Mouse (Mus musculus) kidney, embryonic 14.5 days (tissue): ENCODE measurements around the gene Cdh1. TPM values are rescaled to one million over a fixed set of nuclear protein-coding genes. Genes with fewer than 3 reads are reported as not detected.

Experiments
- ATAC-seq: fragments of 200-750 bp; cut with Nextera tagmentation; 2 replicates; pipeline ENCODE4 v1.8.0; 2017; ENCODE audit warnings: moderate number of reproducible peaks, mild to moderate bottlenecking, moderate TSS enrichment, moderate library complexity; ENCODE audit not compliant: low FRiP score, low TSS enrichment
- H3K27ac ChIP-seq: fragments of 300-500 bp; sonication (generic); 2 replicates; pipeline ENCODE4 v1.5.1; 2014; ENCODE audit warnings: low read depth, mild to moderate bottlenecking, low read length, moderate library complexity, mixed read lengths
- H3K27me3 ChIP-seq: fragments of 300-500 bp; sonication (generic); 2 replicates; pipeline ENCODE4 v1.6.1; 2014; ENCODE audit warnings: mild to moderate bottlenecking, low read length; ENCODE audit not compliant: control insufficient read depth, insufficient read depth
- H3K36me3 ChIP-seq: fragments of 300-500 bp; sonication (generic); 2 replicates; pipeline ENCODE4 v1.6.1; 2014; ENCODE audit warnings: low read length, mixed read lengths; ENCODE audit not compliant: control insufficient read depth, insufficient read depth
- H3K4me1 ChIP-seq: fragments of 300-500 bp; sonication (generic); 2 replicates; pipeline ENCODE4 v1.6.1; 2014; ENCODE audit warnings: low read length, mixed read lengths; ENCODE audit not compliant: control insufficient read depth, insufficient read depth
- H3K4me2 ChIP-seq: fragments of 300-500 bp; sonication (generic); replicated peaks from 2 replicates; pipeline ENCODE4 v1.6.1; 2014; ENCODE audit warnings: low read depth, mild to moderate bottlenecking, low read length
- H3K4me3 ChIP-seq: fragments of 300-500 bp; sonication (generic); 2 replicates; pipeline ENCODE4 v1.5.1; 2014; ENCODE audit warnings: mild to moderate bottlenecking, low read length
- H3K9ac ChIP-seq: fragments of 300-500 bp; sonication (generic); 2 replicates; pipeline ENCODE4 v1.6.1; 2014; ENCODE audit warnings: low read depth, mild to moderate bottlenecking, low read length, moderate library complexity
- H3K9me3 ChIP-seq: fragments of 300-500 bp; sonication (generic); 2 replicates; pipeline ENCODE4 v1.6.1; 2016; ENCODE audit warnings: low read length; ENCODE audit not compliant: control insufficient read depth
- WGBS: fragments of 180-500 bp; shearing (Covaris S2); extraction: QIAGEN DNeasy Blood & Tissue Kit; methylation state at CpG from one replicate; pipeline ENCODE4 v1.1.7; 2014; 5-methylcytosine and 5-hydroxymethylcytosine counted together
- polyA plus RNA-seq: library from polyadenylated mRNA; unstranded; fragments of >200 nt; fragmentation: Nextera tagmentation; extraction: Ambion mirVana; gene quantifications from 2 replicates; pipeline ENCODE4 v1.2.1, GENCODE M21; 2014

The Cdh1 gene
- polyA plus RNA-seq, 1 experiment from 2014 or later = 88.4 TPM

DNA sequence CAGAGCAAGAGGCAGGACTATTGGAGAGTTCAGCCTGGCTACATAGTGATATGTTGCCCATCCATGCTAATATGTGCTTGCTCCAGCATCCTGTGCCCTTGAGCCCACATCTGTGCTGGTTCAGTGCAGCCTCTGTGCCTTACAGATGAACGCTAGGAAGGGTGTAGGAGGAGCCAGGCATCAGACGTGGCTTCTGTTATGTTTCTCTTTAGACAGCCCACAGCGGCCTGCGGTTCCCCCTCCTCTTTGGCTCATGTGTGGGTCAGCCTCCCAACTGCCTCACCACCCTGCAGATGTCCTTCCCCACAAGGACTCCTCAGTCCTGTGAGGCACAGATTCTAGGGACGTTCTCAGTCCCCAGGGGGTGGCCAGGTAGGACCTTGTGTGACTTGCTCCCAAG lies 32.1 kb downstream of the Cdh1 start:
- H3K27me3 ChIP-seq = no peaks in the 10 kb centered on the region
- H3K4me1 ChIP-seq = peaks cover 10% of the 10 kb centered on the region; the same call in 1 of the 2 replicates
- H3K4me2 ChIP-seq = no peak overlapping the region
- no peaks in the 10 kb centered on the region for H3K9me3 ChIP-seq
- no peak overlapping the region for H3K27ac ChIP-seq
- no peaks in the 10 kb centered on the region for H3K36me3 ChIP-seq
- H3K9ac ChIP-seq = no peak overlapping the region
- no peak overlapping the region for H3K4me3 ChIP-seq
- 24% methylated on average over 5 of the region's 5 CpGs for WGBS
- ATAC-seq = no peak

DNA sequence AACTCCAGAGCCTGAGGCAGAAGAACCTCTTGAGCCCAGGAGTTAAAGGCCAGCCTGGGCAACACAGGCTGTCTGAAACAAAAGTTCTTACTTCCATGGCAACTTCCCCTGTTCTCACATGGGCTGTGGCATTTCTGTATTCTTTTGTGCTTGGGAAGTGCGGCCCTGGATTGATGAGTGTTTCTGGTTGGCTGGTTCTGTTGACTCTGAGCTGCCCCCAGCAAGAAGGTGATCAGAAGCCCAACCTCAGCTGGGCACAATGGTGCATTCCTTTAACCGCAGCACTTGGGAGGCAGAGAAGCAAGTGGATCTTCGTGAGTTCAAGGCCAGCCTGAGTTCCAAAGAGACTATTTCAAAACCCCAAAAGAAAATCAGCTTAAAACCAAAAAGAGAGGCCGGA lies 34.3 kb downstream of the Cdh1 start:
- no peak for ATAC-seq
- peaks cover 10% of the 10 kb centered on the region; the same call in 1 of the 2 replicates for H3K4me1 ChIP-seq
- 69% methylated on average over 4 of the region's 4 CpGs for WGBS
- no peak overlapping the region for H3K4me2 ChIP-seq
- H3K36me3 ChIP-seq = no peaks in the 10 kb centered on the region
- H3K27me3 ChIP-seq = no peaks in the 10 kb centered on the region
- peak overlapping the region; percentile 44; the same call in 1 of the 2 replicates for H3K27ac ChIP-seq
- no peak overlapping the region for H3K9ac ChIP-seq
- H3K9me3 ChIP-seq = no peaks in the 10 kb centered on the region
- H3K4me3 ChIP-seq = no peak overlapping the region

DNA sequence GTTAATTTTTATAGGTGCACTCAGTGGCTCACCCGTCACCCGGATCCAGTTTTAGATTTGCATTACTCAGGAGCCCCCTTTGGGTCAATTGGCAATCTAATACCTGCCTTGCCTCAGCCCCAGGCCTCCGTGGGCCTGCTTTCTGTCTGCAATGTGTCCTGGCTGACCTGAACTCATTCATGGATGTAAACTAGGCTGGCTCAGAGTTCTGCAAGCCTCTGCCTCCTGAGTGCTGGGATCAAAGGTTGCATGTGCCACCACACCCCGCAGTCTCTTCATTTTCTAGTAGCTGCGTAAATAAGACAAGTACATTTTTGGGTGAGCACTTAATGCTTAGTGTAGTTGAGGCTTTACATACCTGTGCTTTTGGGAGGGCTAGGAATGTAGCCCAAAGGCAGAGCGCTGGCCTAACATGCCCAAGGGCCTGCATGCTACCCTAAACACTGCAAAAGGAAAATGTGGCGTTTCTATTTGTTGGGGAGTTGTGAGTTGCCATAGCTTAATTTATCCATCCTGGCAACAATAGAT lies 35.7 kb downstream of the Cdh1 start:
- no peaks in the 10 kb centered on the region for H3K27me3 ChIP-seq
- no peak for ATAC-seq
- no peaks in the 10 kb centered on the region for H3K9me3 ChIP-seq
- H3K4me1 ChIP-seq = peaks cover 10% of the 10 kb centered on the region; the same call in 1 of the 2 replicates
- no peak overlapping the region for H3K4me3 ChIP-seq
- H3K36me3 ChIP-seq = no peaks in the 10 kb centered on the region
- H3K9ac ChIP-seq = no peak overlapping the region
- no peak overlapping the region for H3K27ac ChIP-seq
- 83% methylated on average over 7 of the region's 7 CpGs for WGBS
- H3K4me2 ChIP-seq = no peak overlapping the region

GRCm38 (mm10) chr8:106640212-106640611 lies 37.1 kb downstream of the Cdh1 start:
- no peak overlapping the region for H3K9ac ChIP-seq
- H3K4me1 ChIP-seq = peaks cover 8% of the 10 kb centered on the region; the same call in 1 of the 2 replicates
- H3K4me2 ChIP-seq = no peak overlapping the region
- H3K27me3 ChIP-seq = no peaks in the 10 kb centered on the region
- WGBS = 73% methylated on average over 7 of the region's 7 CpGs
- H3K36me3 ChIP-seq = no peaks in the 10 kb centered on the region
- H3K4me3 ChIP-seq = no peak overlapping the region
- no peak overlapping the region for H3K27ac ChIP-seq
- no peak for ATAC-seq
- no peaks in the 10 kb centered on the region for H3K9me3 ChIP-seq

DNA sequence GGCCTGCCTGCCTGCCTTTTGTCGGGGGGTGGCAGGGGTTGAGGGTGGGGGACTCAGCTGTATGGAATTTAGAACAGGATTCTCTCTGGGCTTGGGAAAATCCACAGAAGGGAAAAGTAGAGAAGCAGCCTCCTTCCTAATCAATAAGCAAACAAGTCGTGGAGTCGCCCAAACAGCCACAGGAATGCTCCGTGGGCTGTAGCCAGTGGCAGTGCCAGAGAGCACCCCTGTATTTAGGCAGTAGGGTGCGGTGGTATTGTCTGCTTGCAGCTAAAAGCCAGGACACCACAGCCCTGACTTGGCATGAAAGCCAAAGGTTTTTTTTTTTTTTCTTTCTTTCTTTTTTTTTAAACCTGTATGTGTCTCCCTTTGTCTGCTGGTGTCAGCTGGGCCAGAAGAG lies 37.8 kb downstream of the Cdh1 start:
- H3K9ac ChIP-seq = no peak overlapping the region
- no peak overlapping the region for H3K27ac ChIP-seq
- no peaks in the 10 kb centered on the region for H3K27me3 ChIP-seq
- H3K4me3 ChIP-seq = no peak overlapping the region
- ATAC-seq = no peak
- H3K4me1 ChIP-seq = peaks cover 3% of the 10 kb centered on the region; the same call in 1 of the 2 replicates
- 81% methylated on average over 5 of the region's 5 CpGs for WGBS
- H3K36me3 ChIP-seq = no peaks in the 10 kb centered on the region
- no peak overlapping the region for H3K4me2 ChIP-seq
- H3K9me3 ChIP-seq = no peaks in the 10 kb centered on the region

DNA sequence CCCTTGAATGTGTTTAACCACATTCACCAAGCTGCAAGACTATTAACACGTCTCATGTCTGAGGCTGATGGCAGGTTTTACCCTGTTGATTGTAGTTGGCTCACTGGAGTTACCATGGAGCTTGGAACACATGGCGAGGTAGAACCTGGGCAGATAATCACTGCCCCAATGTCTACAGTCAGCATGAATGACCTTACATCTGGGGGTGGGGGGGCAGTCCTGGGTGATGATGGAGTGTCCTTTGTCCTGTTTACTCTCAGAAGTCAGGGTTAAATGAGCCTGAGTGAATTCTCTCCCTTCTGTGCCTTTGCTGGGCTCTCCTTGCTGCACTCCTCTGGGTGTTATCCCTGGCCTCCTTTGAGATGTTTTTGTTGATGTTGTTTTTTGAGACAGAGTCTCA lies 39.0 kb downstream of the Cdh1 start:
- Histone ChIP-seq H3K4me3 (no peak overlapping the region), H3K4me2 (no peak overlapping the region), H3K9ac (no peak overlapping the region), H3K4me1 (no peaks in the 10 kb centered on the region), H3K27me3 (no peaks in the 10 kb centered on the region), H3K9me3 (no peaks in the 10 kb centered on the region), H3K27ac (no peak overlapping the region), H3K36me3 (no peaks in the 10 kb centered on the region)
- WGBS = 81% methylated on average over 2 of the region's 2 CpGs
- ATAC-seq = no peak

DNA sequence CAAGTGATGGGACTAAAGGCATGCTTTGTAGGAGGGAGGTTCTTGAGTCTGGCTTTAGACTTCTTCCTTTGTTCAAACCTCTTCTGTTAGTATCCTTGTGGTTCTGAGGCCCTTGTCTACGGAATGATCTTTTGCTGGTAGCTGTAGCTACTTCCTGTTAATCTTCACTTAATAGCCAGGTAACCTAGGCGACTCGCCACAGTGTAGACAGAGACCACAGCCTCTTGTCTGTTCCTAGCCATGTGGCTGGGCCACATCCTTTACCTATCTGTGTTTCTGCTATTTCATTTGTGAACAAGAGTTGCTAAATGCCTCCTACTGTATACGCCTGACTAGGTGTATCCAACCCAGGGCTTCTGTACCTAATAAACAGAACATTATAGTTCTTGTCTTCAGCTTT lies 39.9 kb downstream of the Cdh1 start:
- ATAC-seq = no peak
- Histone ChIP-seq H3K4me3 (no peak overlapping the region), H3K27me3 (no peaks in the 10 kb centered on the region), H3K4me2 (no peak overlapping the region), H3K9ac (no peak overlapping the region), H3K27ac (no peak overlapping the region), H3K4me1 (no peaks in the 10 kb centered on the region), H3K36me3 (no peaks in the 10 kb centered on the region), H3K9me3 (no peaks in the 10 kb centered on the region)
- 81% methylated on average over 4 of the region's 4 CpGs for WGBS

DNA sequence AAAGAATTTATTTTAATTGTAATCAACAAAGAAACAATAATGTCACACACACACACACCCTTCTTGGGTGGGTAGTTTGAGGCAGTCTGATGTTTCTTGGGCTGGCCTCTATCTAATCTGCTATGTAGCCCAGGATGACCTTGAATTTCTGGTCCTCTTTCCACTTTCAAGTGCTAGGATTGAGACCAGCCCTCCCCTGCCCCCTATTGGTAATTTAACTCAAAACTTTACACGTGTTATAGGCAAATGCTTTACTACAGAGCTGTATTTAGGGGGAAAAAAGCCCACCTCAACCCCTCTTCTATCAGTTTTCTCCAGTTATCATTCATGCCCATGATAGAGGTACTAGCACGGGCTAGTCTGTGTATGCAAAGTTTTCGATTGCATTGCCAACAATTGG lies 41.8 kb downstream of the Cdh1 start:
- Histone ChIP-seq H3K4me1 (no peaks in the 10 kb centered on the region), H3K27me3 (no peaks in the 10 kb centered on the region), H3K4me3 (no peak overlapping the region), H3K4me2 (no peak overlapping the region), H3K36me3 (no peaks in the 10 kb centered on the region), H3K9ac (no peak overlapping the region), H3K27ac (no peak overlapping the region), H3K9me3 (no peaks in the 10 kb centered on the region)
- ATAC-seq = no peak
- WGBS = 71% methylated on average over 3 of the region's 3 CpGs

DNA sequence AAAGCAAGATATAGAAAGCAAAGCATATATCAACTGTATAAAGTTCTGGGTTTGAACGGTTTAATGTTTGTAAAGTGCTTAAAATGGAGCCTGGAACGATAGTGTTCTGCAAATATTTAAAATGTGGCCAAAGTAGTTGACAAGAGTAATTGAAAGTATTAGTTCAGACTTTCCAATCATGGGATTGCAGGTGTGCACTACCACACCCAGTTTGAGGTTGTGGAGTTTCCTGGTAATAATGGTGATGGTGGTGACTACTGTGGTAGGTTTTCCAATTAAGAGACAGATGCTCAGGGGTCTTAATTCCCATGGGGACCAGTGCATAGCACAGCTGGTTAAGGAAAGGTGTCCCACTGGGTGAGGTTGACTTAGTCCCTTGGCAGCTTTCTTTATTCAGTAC lies 43.0 kb downstream of the Cdh1 start:
- Histone ChIP-seq H3K9ac (no peak overlapping the region), H3K9me3 (no peaks in the 10 kb centered on the region), H3K36me3 (no peaks in the 10 kb centered on the region), H3K4me2 (no peak overlapping the region), H3K27me3 (no peaks in the 10 kb centered on the region), H3K4me1 (no peaks in the 10 kb centered on the region), H3K27ac (no peak overlapping the region), H3K4me3 (no peak overlapping the region)
- ATAC-seq = no peak
- WGBS = 95% methylated on average over 2 of the region's 2 CpGs
